Mouse (Mus musculus): ENCODE data around the gene Arhgef16.

GRCm38 (mm10) chr4:154328836-154329235 is 27.4 kb upstream of the Arhgef16 start:
- no peak for TF ChIP-seq POLR2A (IDR thresholded peaks at IDR 0.05; ENCODE audit: low read depth, low read length)
- peak; percentile 43; the same call in 1 of the 2 replicates for TF ChIP-seq CTCF (IDR thresholded peaks at IDR 0.05; ENCODE audit: extremely low read depth, insufficient read depth, insufficient read length, insufficient replicate concordance)

Measured in spleen, adult 2 months (tissue).